Mouse (Mus musculus): Measurements from ENCODE around the gene Ccdc153. TPM values are rescaled to one million over a fixed set of nuclear protein-coding genes. Genes with fewer than 3 reads are reported as not detected.

Gene Ccdc153
- total RNA-seq (2023; ENCODE audit: inconsistent age): not detected in 4 replicates

DNA sequence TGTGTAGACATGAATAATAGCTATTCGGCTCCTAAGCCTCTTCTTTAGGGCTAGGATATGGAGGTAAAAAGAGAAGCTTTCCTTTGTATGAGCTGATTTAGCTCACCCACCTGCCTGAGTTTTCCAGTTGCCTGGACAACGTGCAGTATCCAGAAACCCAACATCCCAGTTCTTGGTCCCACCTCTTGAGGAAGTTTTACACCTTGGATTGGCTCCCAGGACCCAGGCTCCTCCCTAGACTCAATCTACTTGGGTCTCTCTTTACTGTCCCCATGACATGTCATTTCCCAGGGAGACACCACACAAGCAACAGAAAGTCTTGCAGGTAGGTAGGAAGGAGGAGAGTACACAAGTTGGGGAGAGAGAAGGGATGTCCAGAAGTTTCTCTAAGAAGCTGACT, at the start of gene Ccdc153:
Ccdc153 (plus strand) TSS at position 278 of the 400 bp plus-strand sequence.

DNA sequence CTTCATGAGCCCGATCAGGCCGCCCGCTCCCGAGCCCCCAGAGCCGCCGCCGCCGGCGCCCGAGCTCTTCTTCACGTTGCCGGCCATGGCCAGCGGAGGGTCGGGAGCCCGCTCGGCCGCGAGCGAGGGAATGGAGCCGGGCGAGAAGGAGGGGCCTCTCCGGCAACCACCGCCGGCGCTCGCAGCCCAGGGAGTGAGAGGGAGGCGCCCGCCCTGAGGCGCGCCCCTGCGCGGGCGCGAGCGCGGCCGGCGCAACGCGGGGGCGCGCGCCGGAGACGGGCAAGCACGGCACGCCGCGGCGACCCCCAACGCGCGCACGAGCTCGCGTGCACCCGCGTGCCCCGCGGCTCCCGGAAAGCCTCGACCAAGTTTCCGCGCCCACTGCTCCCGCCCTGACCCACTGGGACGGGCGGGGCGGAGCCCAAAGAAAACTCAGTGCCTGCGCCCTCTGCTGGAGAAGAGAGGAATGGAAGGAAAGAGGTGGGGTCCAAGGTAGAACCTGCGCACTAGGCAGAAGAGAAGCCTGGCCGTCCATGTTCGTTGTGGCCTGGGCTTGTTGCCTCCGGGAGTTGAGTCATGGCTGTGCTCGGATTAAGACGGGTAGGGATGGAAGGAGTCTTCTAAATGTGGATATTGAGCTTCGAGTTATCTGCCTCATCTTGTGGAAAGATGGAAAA, 6.5 kb upstream of the Ccdc153 start, which contains the start of gene Cbl:
Cbl (minus strand) TSS at position 248 of the 677 bp plus-strand sequence.

DNA sequence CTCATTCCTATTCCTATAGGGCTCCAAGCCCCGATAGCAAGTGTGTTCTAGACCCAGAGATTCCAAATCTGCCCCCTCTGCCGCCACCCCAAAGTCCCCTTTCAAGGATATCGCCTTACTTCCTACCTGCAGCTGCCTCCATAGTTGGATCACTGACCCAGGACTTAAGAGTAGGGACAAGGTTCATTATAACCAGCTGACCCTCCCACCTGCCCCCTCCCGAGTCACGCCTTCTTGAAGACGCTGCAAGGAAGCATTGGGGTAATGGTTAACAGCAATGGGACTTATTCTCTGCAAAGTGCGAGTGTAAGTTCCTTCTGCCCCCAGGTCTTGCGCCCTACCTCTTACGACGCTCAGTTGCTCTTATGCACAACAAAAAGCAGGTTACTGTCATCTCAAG, 10.8 kb downstream of the Ccdc153 start, which contains the start of gene Pdzd3:
Pdzd3 (minus strand) TSS at position 158 of the 400 bp plus-strand sequence.

DNA sequence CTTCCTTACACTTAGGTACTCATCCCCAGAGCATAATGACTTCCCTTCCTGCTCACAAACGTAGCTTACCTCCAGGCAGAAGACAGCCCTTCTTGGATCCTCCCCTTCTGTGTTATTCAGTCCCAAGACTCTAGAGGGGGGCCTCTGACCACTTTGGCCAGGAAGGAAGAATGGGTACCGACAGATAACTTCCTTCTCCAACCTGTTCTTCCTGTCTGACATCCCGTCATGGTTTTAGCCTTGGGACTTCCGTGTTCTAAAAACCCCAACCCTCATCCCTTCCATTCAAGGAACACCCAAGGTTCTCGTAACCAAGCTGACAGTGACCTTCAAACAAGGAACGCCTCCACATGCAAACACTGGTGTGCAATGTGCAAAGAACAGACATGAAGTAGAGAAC, 28.0 kb downstream of the Ccdc153 start, which contains the start of gene Nlrx1:
Nlrx1 (minus strand) TSS at position 168 of the 400 bp plus-strand sequence.

DNA sequence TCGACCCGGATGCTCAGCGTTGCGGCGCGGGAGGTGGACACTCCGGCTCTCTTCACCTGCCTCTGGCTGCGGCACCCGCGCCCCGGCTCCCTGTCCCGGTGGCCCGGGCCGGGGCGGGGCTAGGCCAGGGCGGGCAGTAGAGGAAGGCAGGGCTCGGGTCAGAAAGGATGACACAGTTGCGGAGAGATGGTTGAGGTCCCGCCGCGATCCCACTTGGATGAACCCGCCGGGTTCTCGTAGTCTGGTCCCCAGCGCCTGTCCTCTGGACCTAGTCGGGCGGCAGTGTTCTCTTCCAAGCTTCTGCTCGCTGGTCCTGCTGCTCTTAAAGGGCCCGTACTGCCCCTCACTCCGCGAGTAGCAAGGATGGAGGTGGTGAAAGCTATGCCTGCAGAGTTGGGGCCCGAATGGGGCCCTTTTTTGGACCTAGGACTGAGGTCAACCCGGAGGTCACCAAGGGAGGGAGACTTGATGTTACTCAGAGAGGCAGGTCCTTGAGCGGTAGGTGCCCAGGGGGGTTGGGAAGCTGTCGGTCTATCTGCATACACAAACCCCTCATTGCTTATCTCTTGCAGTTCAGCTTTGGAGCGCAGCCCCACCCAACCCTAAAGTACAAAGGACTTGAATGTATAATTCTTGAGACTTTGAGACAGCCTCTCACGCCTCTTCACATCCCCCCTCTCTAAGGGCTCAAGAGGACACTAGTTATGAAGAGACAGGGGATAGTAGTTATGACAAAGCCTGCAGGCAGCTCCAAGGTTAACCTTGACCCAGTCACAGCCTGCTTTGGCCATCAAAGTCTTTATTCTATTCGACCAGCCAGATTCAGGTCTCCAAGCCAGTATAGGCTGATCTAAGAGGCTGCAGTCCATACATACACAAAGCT, 47.8 kb downstream of the Ccdc153 start, which contains the start of gene Abcg4:
Abcg4 (minus strand) TSS at position 540 of the 883 bp plus-strand sequence.

Other genes starting within 250 kb of the Ccdc153 start
- gene Thy1, start 197.3 kb upstream of the Ccdc153 start, total RNA-seq (2023; ENCODE audit: inconsistent age): 1.1 to 3.8 TPM (median 1.7 TPM) in 4 replicates
- 15.2 to 23.6 TPM (median 16.0 TPM) in 4 replicates for gene Usp2, start 173.7 kb upstream of the Ccdc153 start, total RNA-seq (2023; ENCODE audit: inconsistent age)
- gene Mfrp, start 138.9 kb upstream of the Ccdc153 start, total RNA-seq (2023; ENCODE audit: inconsistent age): 0.24 to 0.78 TPM in 2 of 4 replicates, not detected in the others
- gene C1qtnf5, start 133.4 kb upstream of the Ccdc153 start, total RNA-seq (2023; ENCODE audit: inconsistent age): 0.61 to 1.0 TPM in 2 of 4 replicates, not detected in the others
- 0.22 to 0.39 TPM in 2 of 4 replicates, not detected in the others for gene Gm49380, start 127.2 kb upstream of the Ccdc153 start, total RNA-seq (2023; ENCODE audit: inconsistent age)
- gene Rnf26, start 127.2 kb upstream of the Ccdc153 start, total RNA-seq (2023; ENCODE audit: inconsistent age): 20.9 to 25.0 TPM (median 21.7 TPM) in 4 replicates
- 0.32 to 1.6 TPM (median 0.39 TPM) in 4 replicates for gene Mcam, start 106.2 kb upstream of the Ccdc153 start, total RNA-seq (2023; ENCODE audit: inconsistent age)
- gene Cbl, start 6.6 kb upstream of the Ccdc153 start, total RNA-seq (2023; ENCODE audit: inconsistent age): 130 to 138 TPM (median 133 TPM) in 4 replicates
- gene Pdzd3, start 10.8 kb downstream of the Ccdc153 start, total RNA-seq (2023; ENCODE audit: inconsistent age): 0.22 to 0.26 TPM in 2 of 4 replicates, not detected in the others
- gene Nlrx1, start 27.9 kb downstream of the Ccdc153 start, total RNA-seq (2023; ENCODE audit: inconsistent age): 5.2 to 8.8 TPM (median 6.3 TPM) in 4 replicates
- gene Abcg4, start 47.9 kb downstream of the Ccdc153 start, total RNA-seq (2023; ENCODE audit: inconsistent age): not detected in 4 replicates
- gene Hinfp, start 65.0 kb downstream of the Ccdc153 start, total RNA-seq (2023; ENCODE audit: inconsistent age): 53.5 to 73.3 TPM (median 58.7 TPM) in 4 replicates
- 13.1 to 19.2 TPM (median 17.3 TPM) in 4 replicates for gene C2cd2l, start 79.6 kb downstream of the Ccdc153 start, total RNA-seq (2023; ENCODE audit: inconsistent age)
- gene Dpagt1, start 85.3 kb downstream of the Ccdc153 start, total RNA-seq (2023; ENCODE audit: inconsistent age): 8.3 to 12.1 TPM (median 9.3 TPM) in 4 replicates
- 41.9 to 44.6 TPM (median 42.6 TPM) in 4 replicates for gene H2afx, start 94.0 kb downstream of the Ccdc153 start, total RNA-seq (2023; ENCODE audit: inconsistent age)
- gene Hmbs, start 103.6 kb downstream of the Ccdc153 start, total RNA-seq (2023; ENCODE audit: inconsistent age): 15.8 to 19.8 TPM (median 18.8 TPM) in 4 replicates
- gene Vps11, start 121.0 kb downstream of the Ccdc153 start, total RNA-seq (2023; ENCODE audit: inconsistent age): 61.3 to 72.7 TPM (median 65.5 TPM) in 4 replicates
- 83.2 to 119 TPM (median 87.9 TPM) in 4 replicates for gene Hyou1, start 138.8 kb downstream of the Ccdc153 start, total RNA-seq (2023; ENCODE audit: inconsistent age)
- gene Slc37a4, start 156.2 kb downstream of the Ccdc153 start, total RNA-seq (2023; ENCODE audit: inconsistent age): 18.8 to 19.9 TPM (median 19.6 TPM) in 4 replicates
- gene Rps25, start 166.5 kb downstream of the Ccdc153 start, total RNA-seq (2023; ENCODE audit: inconsistent age): 2,496 to 2,635 TPM (median 2,511 TPM) in 4 replicates
- 52.2 to 70.7 TPM (median 57.2 TPM) in 4 replicates for gene Trappc4, start 166.9 kb downstream of the Ccdc153 start, total RNA-seq (2023; ENCODE audit: inconsistent age)
- gene Ccdc84, start 177.9 kb downstream of the Ccdc153 start, total RNA-seq (2023; ENCODE audit: inconsistent age): 37.6 to 54.1 TPM (median 41.4 TPM) in 4 replicates
- 0.27 TPM in 1 of 4 replicates, not detected in the others for gene Foxr1, start 200.5 kb downstream of the Ccdc153 start, total RNA-seq (2023; ENCODE audit: inconsistent age)
- gene Upk2, start 214.3 kb downstream of the Ccdc153 start, total RNA-seq (2023; ENCODE audit: inconsistent age): not detected in 4 replicates
- gene Bcl9l, start 242.1 kb downstream of the Ccdc153 start, total RNA-seq (2023; ENCODE audit: inconsistent age): 88.8 to 97.2 TPM (median 89.9 TPM) in 4 replicates